Mouse (Mus musculus) heart, embryonic 13.5 days (tissue): Measurements from ENCODE around the gene Hes7. TPM values are rescaled to one million over a fixed set of nuclear protein-coding genes. Genes with fewer than 3 reads are reported as not detected.

Experiments used
- ATAC-seq: fragments of 200-750 bp; cut with Nextera tagmentation; 2 replicates; pipeline ENCODE4 v1.8.0; 2017; ENCODE audit warnings: moderate TSS enrichment; ENCODE audit not compliant: insufficient number of reproducible peaks, low FRiP score, low TSS enrichment; ENCODE audit errors: extremely low read depth
- H3K27ac ChIP-seq: fragments of 300-500 bp; sonication (generic); replicated peaks from 2 replicates; pipeline ENCODE4 v1.5.1; 2015; ENCODE audit warnings: moderate library complexity, mild to moderate bottlenecking, inconsistent platforms
- H3K27me3 ChIP-seq: fragments of 300-500 bp; sonication (generic); replicated peaks from 2 replicates; pipeline ENCODE4 v1.6.1; 2015; ENCODE audit warnings: mild to moderate bottlenecking, inconsistent platforms
- H3K36me3 ChIP-seq: fragments of 300-500 bp; sonication (generic); 2 replicates; pipeline ENCODE4 v1.6.1; 2015; ENCODE audit warnings: mild to moderate bottlenecking, inconsistent platforms
- H3K4me1 ChIP-seq: fragments of 300-500 bp; sonication (generic); 2 replicates; pipeline ENCODE4 v1.6.1; 2015; ENCODE audit warnings: inconsistent platforms
- H3K4me2 ChIP-seq: fragments of 300-500 bp; sonication (generic); 2 replicates; pipeline ENCODE4 v1.6.1; 2015; ENCODE audit warnings: inconsistent platforms, mild to moderate bottlenecking, moderate library complexity
- H3K4me3 ChIP-seq: fragments of 300-500 bp; sonication (generic); 2 replicates; pipeline ENCODE4 v1.5.1; 2015; ENCODE audit warnings: moderate library complexity, mild to moderate bottlenecking, inconsistent platforms
- H3K9ac ChIP-seq: fragments of 300-500 bp; sonication (generic); 2 replicates; pipeline ENCODE4 v1.6.1; 2015; ENCODE audit warnings: inconsistent platforms, mild to moderate bottlenecking, moderate library complexity
- H3K9me3 ChIP-seq: fragments of 300-500 bp; sonication (generic); 2 replicates; pipeline ENCODE4 v1.6.1; 2016; ENCODE audit warnings: inconsistent platforms
- WGBS: fragments of 180-500 bp; shearing (Covaris S2); methylation state at CpG from one replicate; pipeline ENCODE4 v1.1.7; 2015; ENCODE audit warnings: mixed read lengths; 5-methylcytosine and 5-hydroxymethylcytosine counted together
- polyA plus RNA-seq: library from polyadenylated mRNA; unstranded; fragments of >200 nt; fragmentation: Nextera tagmentation; extraction: Ambion mirVana; gene quantifications from 2 replicates; pipeline ENCODE4 v1.2.1, GENCODE M21; 2015

The Hes7 gene
- polyA plus RNA-seq, 1 experiment from 2014 or later: 0.67 TPM

- H3K9me3 ChIP-seq: no peaks in the 10 kb centered on the region
- H3K4me3 ChIP-seq: no peak overlapping the region
- H3K4me1 ChIP-seq: peaks cover 21% of the 10 kb centered on the region
- no peaks in the 10 kb centered on the region for H3K27me3 ChIP-seq
- 0 out of 2 replicates have a peak overlapping the region, but pooled peaks have one; percentile 7 for H3K9ac ChIP-seq
- no peak for ATAC-seq
- H3K4me2 ChIP-seq: no peak overlapping the region
- WGBS: 91% methylated on average over 15 of the region's 15 CpGs
- H3K27ac ChIP-seq: no peak overlapping the region
- peaks cover 84% of the 10 kb centered on the region for H3K36me3 ChIP-seq
Observed at GRCm38 (mm10) chr11:69103531-69104435, 16.4 kb upstream of the Hes7 start.

DNA sequence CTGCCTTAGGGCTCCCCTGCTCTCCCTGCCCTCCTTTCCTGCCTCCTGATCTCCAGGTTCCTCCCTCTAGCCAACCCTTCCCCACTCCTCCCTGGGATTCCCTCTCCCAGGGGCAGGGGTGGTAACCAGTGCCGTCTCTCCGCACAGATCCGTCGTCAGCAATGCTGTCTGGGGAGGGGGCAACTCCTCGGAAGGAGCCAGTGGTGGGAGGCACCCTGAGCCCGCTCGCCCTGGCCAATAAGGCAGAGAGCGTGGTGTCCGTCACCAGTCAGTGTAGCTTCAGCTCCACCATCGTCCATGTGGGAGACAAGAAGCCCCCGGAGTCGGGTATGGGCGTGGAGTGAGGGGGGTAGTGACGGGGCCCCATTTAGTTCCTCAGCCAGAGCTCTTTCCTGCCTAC lies 15.7 kb upstream of the Hes7 start:
- Histone ChIP-seq H3K27ac (no peak overlapping the region), H3K9me3 (no peaks in the 10 kb centered on the region), H3K9ac (no peak overlapping the region), H3K4me3 (no peak overlapping the region), H3K4me1 (peaks cover 17% of the 10 kb centered on the region), H3K27me3 (no peaks in the 10 kb centered on the region), H3K4me2 (no peak overlapping the region), H3K36me3 (peaks cover 91% of the 10 kb centered on the region)
- ATAC-seq: no peak
- 88% methylated on average over 13 of the region's 14 CpGs for WGBS

GRCm38 (mm10) chr11:69105227-69105626 lies 15.0 kb upstream of the Hes7 start:
- no peak for ATAC-seq
- H3K4me2 ChIP-seq: no peak overlapping the region
- no peak overlapping the region for H3K27ac ChIP-seq
- 0 out of 2 replicates have a peak overlapping the region, but pooled peaks have one; percentile 50 for H3K9ac ChIP-seq
- peaks cover 19% of the 10 kb centered on the region for H3K4me1 ChIP-seq
- 82% methylated on average over 6 of the region's 6 CpGs for WGBS
- no peaks in the 10 kb centered on the region for H3K27me3 ChIP-seq
- no peaks in the 10 kb centered on the region for H3K9me3 ChIP-seq
- peaks cover 95% of the 10 kb centered on the region for H3K36me3 ChIP-seq
- no peak overlapping the region for H3K4me3 ChIP-seq

DNA sequence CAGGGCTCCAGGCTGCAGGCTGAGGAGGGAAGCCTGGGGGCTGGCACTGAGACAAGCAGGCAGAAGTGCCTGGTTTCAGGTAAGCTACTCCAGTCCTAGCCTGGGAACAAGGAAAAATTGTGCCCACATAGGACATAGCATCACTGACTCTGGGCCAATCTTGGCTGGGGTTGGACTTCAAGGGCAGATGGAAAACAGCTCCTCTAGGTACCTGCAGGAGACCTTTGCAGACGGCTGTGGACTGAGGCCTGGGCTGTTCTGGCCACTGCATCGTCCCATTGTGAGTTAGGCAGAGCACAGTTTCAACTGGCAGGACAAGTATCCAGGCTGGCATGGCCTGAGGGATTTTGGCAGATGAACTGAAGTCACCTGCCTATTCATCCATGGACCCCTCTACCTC lies 14.4 kb upstream of the Hes7 start:
- Histone ChIP-seq H3K4me2 (no peak overlapping the region), H3K4me1 (peaks cover 13% of the 10 kb centered on the region), H3K9ac (peak overlapping the region; percentile 10; the same call in 1 of the 2 replicates), H3K27ac (no peak overlapping the region), H3K27me3 (no peaks in the 10 kb centered on the region), H3K36me3 (peaks cover 91% of the 10 kb centered on the region), H3K9me3 (no peaks in the 10 kb centered on the region), H3K4me3 (no peak overlapping the region)
- no peak for ATAC-seq
- 83% methylated on average over 2 of the region's 2 CpGs for WGBS

DNA sequence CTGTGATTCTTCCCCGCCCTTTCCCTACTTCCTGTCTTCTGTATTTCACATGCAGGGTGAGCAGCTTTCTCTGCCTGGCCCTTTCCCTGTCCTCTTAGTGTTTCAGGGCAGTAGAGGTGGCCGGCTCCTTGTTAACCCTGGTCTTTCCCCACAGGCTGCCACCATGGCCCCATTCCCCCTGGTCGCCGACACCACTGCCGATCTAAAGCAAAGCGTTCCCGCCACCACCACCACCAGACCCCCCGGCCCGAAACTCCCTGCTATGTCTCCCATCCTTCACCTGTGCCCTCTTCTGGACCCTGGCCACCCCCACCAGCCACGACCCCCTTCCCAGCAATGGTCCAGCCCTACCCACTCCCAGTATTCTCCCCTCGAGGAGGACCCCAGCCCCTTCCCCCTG lies 13.9 kb upstream of the Hes7 start:
- Histone ChIP-seq H3K27me3 (no peaks in the 10 kb centered on the region), H3K4me2 (no peak overlapping the region), H3K4me1 (peaks cover 11% of the 10 kb centered on the region), H3K9ac (no peak overlapping the region), H3K27ac (no peak overlapping the region), H3K4me3 (no peak overlapping the region), H3K9me3 (no peaks in the 10 kb centered on the region), H3K36me3 (peaks cover 86% of the 10 kb centered on the region)
- WGBS: 90% methylated on average over 11 of the region's 11 CpGs
- ATAC-seq: no peak

DNA sequence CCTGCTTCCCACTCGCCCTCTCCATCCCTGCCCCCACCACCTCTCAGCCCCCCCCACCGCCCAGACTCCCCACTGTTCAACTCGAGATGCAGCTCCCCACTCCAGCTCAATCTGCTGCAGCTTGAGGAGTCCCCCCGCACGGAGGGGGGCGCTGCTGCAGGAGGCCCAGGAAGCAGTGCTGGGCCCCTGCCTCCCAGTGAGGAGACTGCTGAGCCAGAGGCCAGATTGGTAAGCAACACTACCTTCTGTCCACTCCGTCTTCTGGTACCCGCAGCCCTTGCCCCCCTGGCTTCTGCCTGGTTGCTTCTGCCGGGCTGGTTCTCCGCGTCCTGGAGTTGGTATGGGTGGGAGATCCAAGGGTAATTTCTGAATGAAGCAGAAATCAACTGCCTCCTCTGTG lies 13.4 kb upstream of the Hes7 start:
- H3K9me3 ChIP-seq: no peaks in the 10 kb centered on the region
- no peak overlapping the region for H3K9ac ChIP-seq
- H3K27ac ChIP-seq: no peak overlapping the region
- peaks cover 17% of the 10 kb centered on the region for H3K4me1 ChIP-seq
- H3K4me2 ChIP-seq: no peak overlapping the region
- no peak overlapping the region for H3K4me3 ChIP-seq
- H3K36me3 ChIP-seq: peaks cover 80% of the 10 kb centered on the region
- no peak for ATAC-seq
- no peaks in the 10 kb centered on the region for H3K27me3 ChIP-seq
- 79% methylated on average over 11 of the region's 11 CpGs for WGBS

GRCm38 (mm10) chr11:69107676-69108075 lies 12.5 kb upstream of the Hes7 start:
- Histone ChIP-seq H3K4me1 (peaks cover 22% of the 10 kb centered on the region), H3K4me2 (no peak overlapping the region), H3K27ac (no peak overlapping the region), H3K9ac (no peak overlapping the region), H3K27me3 (no peaks in the 10 kb centered on the region), H3K36me3 (peaks cover 72% of the 10 kb centered on the region), H3K4me3 (no peak overlapping the region), H3K9me3 (no peaks in the 10 kb centered on the region)
- ATAC-seq: no peak
- 81% methylated on average over 11 of the region's 11 CpGs for WGBS

DNA sequence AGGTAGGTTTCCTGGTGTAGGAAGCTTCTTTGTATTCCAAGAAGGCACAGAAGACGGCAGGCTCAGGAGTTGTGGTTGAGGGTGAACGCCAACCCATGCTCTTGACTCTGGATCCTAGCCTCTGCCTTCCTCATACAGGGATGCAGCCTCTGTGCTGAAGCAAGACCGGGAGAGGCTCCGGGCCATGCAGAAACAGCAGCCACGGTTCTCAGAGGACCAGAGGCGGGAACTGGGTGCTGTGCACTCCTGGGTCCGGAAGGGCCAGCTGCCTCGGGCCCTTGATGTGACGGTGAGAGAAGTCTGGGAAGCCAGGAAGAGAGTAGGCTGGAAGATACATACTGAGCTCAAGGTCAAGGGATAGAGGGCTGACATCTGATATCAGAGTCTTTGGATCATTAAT lies 12.0 kb upstream of the Hes7 start:
- H3K27me3 ChIP-seq: no peaks in the 10 kb centered on the region
- no peak for ATAC-seq
- no peak overlapping the region for H3K9ac ChIP-seq
- no peak overlapping the region for H3K27ac ChIP-seq
- H3K36me3 ChIP-seq: peaks cover 66% of the 10 kb centered on the region
- peaks cover 22% of the 10 kb centered on the region for H3K4me1 ChIP-seq
- H3K9me3 ChIP-seq: no peaks in the 10 kb centered on the region
- 89% methylated on average over 9 of the region's 9 CpGs for WGBS
- no peak overlapping the region for H3K4me3 ChIP-seq
- H3K4me2 ChIP-seq: no peak overlapping the region

DNA sequence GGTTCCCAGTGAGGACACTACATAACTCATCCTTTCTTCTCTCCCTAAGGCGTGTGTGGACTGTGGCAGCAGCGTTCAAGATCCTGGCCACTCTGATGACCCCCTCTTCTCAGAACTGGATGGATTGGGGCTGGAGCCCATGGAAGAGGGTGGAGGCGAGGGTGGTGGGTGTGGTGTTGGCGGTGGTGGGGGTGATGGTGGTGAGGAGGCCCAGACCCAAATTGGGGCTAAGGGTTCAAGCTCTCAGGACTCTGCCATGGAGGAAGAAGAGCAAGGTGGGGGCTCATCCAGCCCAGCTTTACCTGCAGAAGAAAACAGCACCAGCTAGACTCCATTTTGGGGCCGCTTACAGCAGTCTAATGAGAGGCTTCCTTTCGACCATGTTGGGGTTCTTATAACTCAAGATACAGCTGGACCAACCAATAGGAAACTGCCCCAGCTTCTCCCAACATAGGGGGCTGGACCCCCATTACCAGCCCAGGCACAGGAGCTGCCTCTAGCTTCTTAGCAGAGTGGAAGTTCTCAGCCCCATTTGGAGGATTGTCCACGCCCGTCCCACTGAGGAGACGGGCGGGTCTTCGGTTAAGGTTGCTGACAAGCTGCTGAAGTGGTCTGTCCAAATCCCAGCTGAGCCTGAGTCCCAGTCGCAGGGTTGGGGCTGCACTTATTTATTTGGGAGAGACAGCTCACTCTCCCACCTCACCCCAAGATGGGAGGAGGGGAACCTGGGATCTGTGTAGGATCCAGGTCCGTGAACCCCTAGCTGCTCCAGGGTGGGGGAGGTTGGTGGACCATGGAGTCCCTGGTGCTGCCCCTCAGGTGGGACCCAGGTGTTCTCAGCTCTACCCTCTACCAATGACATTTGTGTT lies 10.9 kb upstream of the Hes7 start:
- Histone ChIP-seq H3K4me1 (peaks cover 22% of the 10 kb centered on the region), H3K4me3 (no peak overlapping the region), H3K36me3 (peaks cover 56% of the 10 kb centered on the region), H3K27me3 (no peaks in the 10 kb centered on the region; the same call in 1 of the 2 replicates), H3K9me3 (no peaks in the 10 kb centered on the region), H3K4me2 (peak overlapping the region; percentile 73), H3K27ac (no peak overlapping the region), H3K9ac (no peak overlapping the region)
- no peak for ATAC-seq
- 74% methylated on average over 13 of the region's 13 CpGs for WGBS

DNA sequence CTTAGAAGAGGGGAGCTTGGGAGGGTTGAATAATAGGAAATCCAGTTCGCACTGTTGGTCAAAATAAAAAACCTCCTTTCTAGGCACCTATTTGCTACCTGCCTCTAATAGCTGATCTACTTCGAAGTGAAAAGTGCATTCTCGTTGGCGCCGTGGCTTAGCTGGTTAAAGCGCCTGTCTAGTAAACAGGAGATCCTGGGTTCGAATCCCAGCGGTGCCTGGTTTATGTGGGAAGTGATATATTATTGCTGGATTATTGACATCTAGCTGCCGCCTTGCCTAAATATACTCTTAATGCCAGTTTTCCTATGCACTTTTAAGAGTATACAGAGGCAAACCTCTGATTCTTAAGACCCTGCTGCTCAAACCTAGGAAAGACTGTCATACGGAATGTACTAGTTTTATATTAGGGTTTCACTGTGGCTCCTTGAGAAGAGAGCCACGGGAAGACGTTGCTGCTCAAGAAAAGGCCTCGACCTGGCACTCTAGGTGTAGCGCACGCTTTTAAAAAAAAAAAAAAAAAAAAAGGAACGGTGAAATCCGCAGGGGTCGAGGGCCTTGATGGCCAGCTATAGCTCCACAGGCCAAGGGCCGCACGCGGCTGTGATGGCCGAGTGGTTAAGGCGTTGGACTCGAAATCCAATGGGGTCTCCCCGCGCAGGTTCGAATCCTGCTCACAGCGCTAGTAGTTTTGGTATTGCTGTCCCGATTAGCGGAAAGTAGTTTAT lies 9.7 kb upstream of the Hes7 start:
- under 1% methylated on average over 30 of the region's 30 CpGs for WGBS
- ATAC-seq: peak; percentile 17; the same call in 1 of the 2 replicates

More for the DNA sequence above, 9.7 kb upstream of the Hes7 start:
- H3K4me3 ChIP-seq: peak overlapping the region; percentile 65
- H3K9me3 ChIP-seq: no peaks in the 10 kb centered on the region
- H3K9ac ChIP-seq: peak overlapping the region; percentile 79
- no peaks in the 10 kb centered on the region; the same call in 1 of the 2 replicates for H3K27me3 ChIP-seq
- H3K4me2 ChIP-seq: peak overlapping the region; percentile 73
- H3K4me1 ChIP-seq: peaks cover 22% of the 10 kb centered on the region
- peak overlapping the region; percentile 74 for H3K27ac ChIP-seq
- H3K36me3 ChIP-seq: peaks cover 44% of the 10 kb centered on the region
